Mouse (Mus musculus) kidney, postnatal 36 days (tissue): ENCODE results near the gene Klhdc9.
A peak's percentile ranks its signal among the peaks of the same experiment; 100 is the strongest.

ENCODE experiments used
- DNase-seq, 2 experiments: peaks; one replicate each; pipeline ENCODE4 v3.0.0; 2021 to 2022; ENCODE audit warnings: mixed read lengths in 2 of 2

Gene Klhdc9

GRCm38 (mm10) chr1:171360656-171361055 is at the start of gene Klhdc9:
Gene Klhdc9 (minus strand): TSS chr1:171360798.
- peak; percentile 92 to 94 for DNase-seq

- no peak for DNase-seq
Observed at GRCm38 (mm10) chr1:171410231-171410630, 49.6 kb upstream of the Klhdc9 start.

GRCm38 (mm10) chr1:171407263-171407662 is 46.7 kb upstream of the Klhdc9 start:
- no peak for DNase-seq

- DNase-seq, result no peak
Observed at GRCm38 (mm10) chr1:171402991-171403390, 42.4 kb upstream of the Klhdc9 start.

GRCm38 (mm10) chr1:171401821-171402220 is 41.2 kb upstream of the Klhdc9 start:
- no peak for DNase-seq

GRCm38 (mm10) chr1:171390101-171390500 is 29.5 kb upstream of the Klhdc9 start:
- DNase-seq, result peak in 1 of 2 experiments; percentile 22

- peak; percentile 29 to 31 for DNase-seq
Observed at GRCm38 (mm10) chr1:171388376-171389102, 27.9 kb upstream of the Klhdc9 start, which contains the start of gene Arhgap30. Gene Arhgap30 (plus strand): TSS chr1:171388954.

- DNase-seq, result peak in 1 of 2 experiments; percentile 24
Observed at GRCm38 (mm10) chr1:171387099-171387498, 26.5 kb upstream of the Klhdc9 start.

- DNase-seq, result peak in 1 of 2 experiments; percentile 11
Observed at GRCm38 (mm10) chr1:171385171-171385570, 24.6 kb upstream of the Klhdc9 start.

GRCm38 (mm10) chr1:171384361-171384760 is 23.8 kb upstream of the Klhdc9 start:
- no peak for DNase-seq

- no peak for DNase-seq
Observed at GRCm38 (mm10) chr1:171382096-171382620, 21.6 kb upstream of the Klhdc9 start.

GRCm38 (mm10) chr1:171379935-171380599 is 19.5 kb upstream of the Klhdc9 start:
- DNase-seq, result peak; percentile 84 to 89

- DNase-seq, result no peak
Observed at GRCm38 (mm10) chr1:171378298-171378697, 17.7 kb upstream of the Klhdc9 start.

- DNase-seq, result no peak
Observed at GRCm38 (mm10) chr1:171375646-171376097, 15.1 kb upstream of the Klhdc9 start.

GRCm38 (mm10) chr1:171373946-171374345 is 13.3 kb upstream of the Klhdc9 start:
- no peak for DNase-seq

- DNase-seq, result no peak
Observed at GRCm38 (mm10) chr1:171372880-171373279, 12.3 kb upstream of the Klhdc9 start.

- peak; percentile 52 to 67 for DNase-seq
Observed at GRCm38 (mm10) chr1:171369845-171370556, 9.4 kb upstream of the Klhdc9 start, which contains the start of gene Nectin4. Gene Nectin4 (plus strand): TSS chr1:171370099.

GRCm38 (mm10) chr1:171365934-171366333 is 5.3 kb upstream of the Klhdc9 start:
- DNase-seq, result no peak

- peak; percentile 71 to 84 for DNase-seq
Observed at GRCm38 (mm10) chr1:171361106-171362103, 807 bp upstream of the Klhdc9 start.

GRCm38 (mm10) chr1:171360253-171360652 is 345 bp downstream of the Klhdc9 start:
- peak in 1 of 2 experiments; percentile 27 for DNase-seq

GRCm38 (mm10) chr1:171358421-171358820 is 2.2 kb downstream of the Klhdc9 start:
- DNase-seq, result peak; percentile 21 to 26

- peak; percentile 18 to 22 for DNase-seq
Observed at GRCm38 (mm10) chr1:171356814-171357213, 3.8 kb downstream of the Klhdc9 start.
